Mouse (Mus musculus): ENCODE data around the gene Olfr1112. TPM values are rescaled to one million over a fixed set of nuclear protein-coding genes. Genes with fewer than 3 reads are reported as not detected.
"Not testable (repeated sequence)": the region's sequence is repeated elsewhere in the genome, so short reads cannot be mapped to it uniquely, and the experiment has no call there.

Olfr1112 gene
- polyA plus RNA-seq (2016; fragmentation: Nextera tagmentation; extraction: Ambion mirVana): not detected in 2 replicates

GRCm38 (mm10) chr2:87187498-87187897, at the start of gene Olfr1112:
TSS of gene Olfr1112 (plus strand) at chr2:87187798.
- Histone ChIP-seq H3K9me3 (replicated peaks) (no peaks in the 10 kb centered on the region), H3K4me1 (no peaks in the 10 kb centered on the region), H3K27ac (replicated peaks) (no peak within 1 kb of the TSS), H3K36me3 (no peaks in the 10 kb centered on the region), H3K4me3 (no peak within 1 kb of the TSS), H3K27me3 (ENCODE audit: low read depth, poor library complexity, severe bottlenecking) (no peaks in the 10 kb centered on the region)
- no peak for DNase-seq (ENCODE audit: low spot score)
- WGBS: 88% methylated on average over 1 of the region's 1 CpGs

DNA sequence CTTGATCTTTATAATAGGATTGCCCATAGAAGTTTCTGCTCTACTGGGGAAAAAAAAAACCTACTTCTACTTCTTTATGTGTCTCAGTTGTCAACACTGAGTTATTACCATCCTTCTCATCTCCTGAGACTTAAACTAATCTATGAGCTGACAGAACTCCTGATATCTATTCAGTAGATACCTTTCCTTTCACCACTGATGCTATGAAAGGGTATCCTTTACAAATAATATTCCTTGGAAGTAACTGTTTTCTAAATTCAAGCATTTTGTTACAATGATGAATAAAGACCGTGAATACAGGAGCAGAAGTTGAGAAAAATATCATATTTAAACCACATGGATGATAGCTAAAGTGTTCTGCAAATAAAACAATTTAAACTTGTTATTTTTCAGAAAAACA, 47.4 kb upstream of the Olfr1112 start, which contains the start of gene Olfr1110:
Gene Olfr1110 (minus strand): TSS at position 101 of the 400 bp plus-strand sequence.
- 91% methylated on average over 1 of the region's 1 CpGs for WGBS
- Histone ChIP-seq H3K4me1 (no peaks in the 10 kb centered on the region), H3K4me3 (no peak within 1 kb of the TSS), H3K27ac (replicated peaks) (no peak within 1 kb of the TSS), H3K9me3 (replicated peaks) (no peaks in the 10 kb centered on the region), H3K36me3 (no peaks in the 10 kb centered on the region), H3K27me3 (ENCODE audit: low read depth, poor library complexity, severe bottlenecking) (no peaks in the 10 kb centered on the region)
- no peak for DNase-seq (ENCODE audit: low spot score)

DNA sequence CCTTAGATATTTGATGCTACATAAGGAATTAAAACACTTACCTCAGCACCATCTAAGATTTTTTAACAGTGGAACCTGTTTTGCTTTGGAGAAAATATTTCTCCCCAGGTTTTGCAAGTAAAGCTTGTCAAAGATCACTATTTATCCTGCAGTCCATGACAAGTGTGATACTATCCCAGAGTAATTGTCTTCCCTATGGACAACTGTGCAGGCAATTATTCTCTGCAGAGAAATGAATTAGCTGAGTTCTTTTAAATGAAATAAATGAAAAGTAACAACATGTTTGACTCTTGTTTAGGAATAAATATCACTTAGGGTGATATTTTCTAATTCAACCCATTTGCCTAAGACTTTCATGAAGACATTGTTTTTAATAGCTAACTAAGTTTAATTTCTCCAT, 35.1 kb upstream of the Olfr1112 start, which contains the start of gene Olfr1111:
Gene Olfr1111 (minus strand): TSS at position 101 of the 400 bp plus-strand sequence.
- no peak for DNase-seq (ENCODE audit: low spot score)
- Histone ChIP-seq H3K27ac (replicated peaks) (no peak within 1 kb of the TSS), H3K4me3 (no peak within 1 kb of the TSS), H3K27me3 (ENCODE audit: low read depth, poor library complexity, severe bottlenecking) (no peaks in the 10 kb centered on the region), H3K36me3 (no peaks in the 10 kb centered on the region), H3K9me3 (replicated peaks) (no peaks in the 10 kb centered on the region), H3K4me1 (no peaks in the 10 kb centered on the region)

GRCm38 (mm10) chr2:87167731-87168130, 19.9 kb upstream of the Olfr1112 start:
- not testable (repeated sequence) for H3K4me3 ChIP-seq; H3K9me3 ChIP-seq (replicated peaks); H3K4me1 ChIP-seq; H3K27ac ChIP-seq (replicated peaks); H3K27me3 ChIP-seq (ENCODE audit: low read depth, poor library complexity, severe bottlenecking); H3K36me3 ChIP-seq; DNase-seq (ENCODE audit: low spot score)
- 83% methylated on average over 2 of the region's 2 CpGs for WGBS

- Histone ChIP-seq H3K4me3 (no peak within 1 kb of the TSS), H3K9me3 (replicated peaks) (no peaks in the 10 kb centered on the region), H3K27ac (replicated peaks) (no peak within 1 kb of the TSS), H3K27me3 (ENCODE audit: low read depth, poor library complexity, severe bottlenecking) (no peaks in the 10 kb centered on the region), H3K36me3 (no peaks in the 10 kb centered on the region), H3K4me1 (no peaks in the 10 kb centered on the region)
- no peak for DNase-seq (ENCODE audit: low spot score)
- WGBS: 84% methylated on average over 2 of the region's 2 CpGs
Measured at GRCm38 (mm10) chr2:87208670-87209069, 21.1 kb downstream of the Olfr1112 start, which contains the start of gene Olfr1113. TSS of gene Olfr1113 (plus strand) at chr2:87208970.

Other genes starting within 250 kb of the Olfr1112 start
- gene Olfr1099, start 227.1 kb upstream of the Olfr1112 start, polyA plus RNA-seq (2016; fragmentation: Nextera tagmentation; extraction: Ambion mirVana): not detected in 2 replicates
- gene Olfr1100, start 207.8 kb upstream of the Olfr1112 start, polyA plus RNA-seq (2016; fragmentation: Nextera tagmentation; extraction: Ambion mirVana): not detected in 2 replicates
- not detected in 2 replicates for gene Olfr1101, start 196.6 kb upstream of the Olfr1112 start, polyA plus RNA-seq (2016; fragmentation: Nextera tagmentation; extraction: Ambion mirVana)
- gene Olfr1102, start 189.4 kb upstream of the Olfr1112 start, polyA plus RNA-seq (2016; fragmentation: Nextera tagmentation; extraction: Ambion mirVana): not detected in 2 replicates
- gene Olfr1104, start 160.7 kb upstream of the Olfr1112 start, polyA plus RNA-seq (2016; fragmentation: Nextera tagmentation; extraction: Ambion mirVana): not detected in 2 replicates
- gene Olfr1105, start 151.3 kb upstream of the Olfr1112 start, polyA plus RNA-seq (2016; fragmentation: Nextera tagmentation; extraction: Ambion mirVana): not detected in 2 replicates
- not detected in 2 replicates for gene Olfr1106, start 135.5 kb upstream of the Olfr1112 start, polyA plus RNA-seq (2016; fragmentation: Nextera tagmentation; extraction: Ambion mirVana)
- gene Olfr1107, start 112.0 kb upstream of the Olfr1112 start, polyA plus RNA-seq (2016; fragmentation: Nextera tagmentation; extraction: Ambion mirVana): not detected in 2 replicates
- not detected in 2 replicates for gene Olfr1109, start 91.8 kb upstream of the Olfr1112 start, polyA plus RNA-seq (2016; fragmentation: Nextera tagmentation; extraction: Ambion mirVana)
- not detected in 2 replicates for gene Olfr259, start 73.2 kb upstream of the Olfr1112 start, polyA plus RNA-seq (2016; fragmentation: Nextera tagmentation; extraction: Ambion mirVana)
- gene Olfr1110, start 47.5 kb upstream of the Olfr1112 start, polyA plus RNA-seq (2016; fragmentation: Nextera tagmentation; extraction: Ambion mirVana): not detected in 2 replicates
- not detected in 2 replicates for gene Olfr1111, start 35.2 kb upstream of the Olfr1112 start, polyA plus RNA-seq (2016; fragmentation: Nextera tagmentation; extraction: Ambion mirVana)
- gene Olfr1113, start 21.2 kb downstream of the Olfr1112 start, polyA plus RNA-seq (2016; fragmentation: Nextera tagmentation; extraction: Ambion mirVana): not detected in 2 replicates
- not detected in 2 replicates for gene Olfr1115, start 60.2 kb downstream of the Olfr1112 start, polyA plus RNA-seq (2016; fragmentation: Nextera tagmentation; extraction: Ambion mirVana)
- not detected in 2 replicates for gene Olfr1116, start 79.7 kb downstream of the Olfr1112 start, polyA plus RNA-seq (2016; fragmentation: Nextera tagmentation; extraction: Ambion mirVana)
- gene Olfr1118, start 119.8 kb downstream of the Olfr1112 start, polyA plus RNA-seq (2016; fragmentation: Nextera tagmentation; extraction: Ambion mirVana): not detected in 2 replicates
- not detected in 2 replicates for gene Olfr1120, start 167.0 kb downstream of the Olfr1112 start, polyA plus RNA-seq (2016; fragmentation: Nextera tagmentation; extraction: Ambion mirVana)
- not detected in 2 replicates for gene Olfr1121, start 182.1 kb downstream of the Olfr1112 start, polyA plus RNA-seq (2016; fragmentation: Nextera tagmentation; extraction: Ambion mirVana)
- gene Olfr1122, start 198.1 kb downstream of the Olfr1112 start, polyA plus RNA-seq (2016; fragmentation: Nextera tagmentation; extraction: Ambion mirVana): 0.02 TPM in 1 of 2 replicates, not detected in the other
- gene Olfr1123, start 228.8 kb downstream of the Olfr1112 start, polyA plus RNA-seq (2016; fragmentation: Nextera tagmentation; extraction: Ambion mirVana): not detected in 2 replicates
- 0.06 and 0.07 TPM in 2 replicates for gene Olfr1124, start 242.5 kb downstream of the Olfr1112 start, polyA plus RNA-seq (2016; fragmentation: Nextera tagmentation; extraction: Ambion mirVana)

Measured in midbrain, embryonic 10.5 days (tissue).